ENCODE assay signal across 9 mouse cellular contexts in genomic region chr7:143408615-143409021, GRCm38 (mm10). TPM values are rescaled to one million over a fixed set of nuclear protein-coding genes. Genes with fewer than 3 reads are reported as not detected.
DNase-seq lines count a peak whose midpoint lies in the region; ATAC-seq and TF ChIP-seq lines count a peak whose summit lies in the region.
"Had no signal": no experiment of that assay in that cellular context is flagged by ENCODE, and none has a peak within 500 bp of the region (broad histone marks: within the 10 kb centered on the region; RNA-seq: fewer than 3 reads in every experiment).

No protein-coding gene starts in this region.

- DNase-seq in adrenal gland, postnatal 14 days: peak; percentile 76
- no peak for DNase-seq in adrenal gland, adult 8-10 months
- DNase-seq in hindbrain, embryonic 14.5 days (ENCODE audit: low spot score): no peak
- DNase-seq in layer of hippocampus, postnatal 36 days: no peak

- TF ChIP-seq POLR2A in embryonic fibroblast, embryonic 13.5 days (IDR thresholded peaks at IDR 0.05; ENCODE audit: low read depth, low read length): no peak

- 0 out of 2 replicates have a peak, but pooled peaks cover 6% of the 10 kb centered on the region for H3K4me1 ChIP-seq in embryonic fibroblast, embryonic 13.5 days (ENCODE audit: control insufficient read depth, insufficient read depth, low read length)
- H3K4me1 ChIP-seq in hindbrain, embryonic 14.5 days (replicated peaks; ENCODE audit: control insufficient read depth, insufficient read depth, low read length): peaks cover 13% of the 10 kb centered on the region; the same call in 1 of the 2 replicates
- peaks cover 6% of the 10 kb centered on the region; the same call in 1 of the 2 replicates for H3K4me1 ChIP-seq in neural tube, embryonic 14.5 days (ENCODE audit: control insufficient read depth, insufficient read depth, low read length)
- peaks cover 2% of the 10 kb centered on the region; the same call in 1 of the 2 replicates for H3K4me1 ChIP-seq in kidney, embryonic 14.5 days (ENCODE audit: control insufficient read depth, insufficient read depth, low read length)

- WGBS in hindbrain, embryonic 14.5 days: 40% methylated on average over 13 of the region's 13 CpGs
- whole genome bisulfite sequencing in neural tube, embryonic 14.5 days: 37% methylated on average over 13 of the region's 13 CpGs
- 61% methylated on average over 13 of the region's 13 CpGs for WGBS in kidney, embryonic 14.5 days

- no peaks in the 10 kb centered on the region for H3K9me3 ChIP-seq in hindbrain, embryonic 14.5 days (ENCODE audit: control insufficient read depth, low read length)
- no peaks in the 10 kb centered on the region for H3K9me3 ChIP-seq in neural tube, embryonic 14.5 days (ENCODE audit: control insufficient read depth, low read length)
- H3K9me3 ChIP-seq in kidney, embryonic 14.5 days (ENCODE audit: control insufficient read depth, low read length): no peaks in the 10 kb centered on the region
- H3K9me3 ChIP-seq: midbrain, embryonic 13.5 days had no signal

- no peak overlapping the region for H3K4me3 ChIP-seq in embryonic fibroblast, embryonic 13.5 days (ENCODE audit: insufficient read depth, low read length)
- H3K4me3 ChIP-seq in hindbrain, embryonic 14.5 days (replicated peaks; ENCODE audit: low read length): no peak overlapping the region
- H3K4me3 ChIP-seq in neural tube, embryonic 14.5 days (ENCODE audit: low read depth, low read length): no peak overlapping the region
- no peak overlapping the region for H3K4me3 ChIP-seq in kidney, embryonic 14.5 days (ENCODE audit: low read length)
- H3K4me3 ChIP-seq: midbrain, embryonic 13.5 days had no signal

- H3K4me2 ChIP-seq in hindbrain, embryonic 14.5 days (replicated peaks): no peak overlapping the region
- H3K4me2 ChIP-seq in neural tube, embryonic 14.5 days (ENCODE audit: low read depth, low read length): no peak overlapping the region
- no peak overlapping the region for H3K4me2 ChIP-seq in kidney, embryonic 14.5 days (replicated peaks; ENCODE audit: low read depth, low read length)
- H3K4me2 ChIP-seq: midbrain, embryonic 13.5 days had no signal

- no peaks in the 10 kb centered on the region for H3K27me3 ChIP-seq in hindbrain, embryonic 14.5 days (ENCODE audit: control insufficient read depth, insufficient read depth, low read length)
- H3K27me3 ChIP-seq in neural tube, embryonic 14.5 days (ENCODE audit: control insufficient read depth, insufficient read depth, low read length): no peaks in the 10 kb centered on the region
- H3K27me3 ChIP-seq in kidney, embryonic 14.5 days (ENCODE audit: control insufficient read depth, insufficient read depth, low read length): no peaks in the 10 kb centered on the region
- H3K27me3 ChIP-seq: midbrain, embryonic 13.5 days had no signal

- no peak for TF ChIP-seq CTCF in embryonic fibroblast, embryonic 13.5 days (IDR thresholded peaks at IDR 0.05; ENCODE audit: borderline replicate concordance, insufficient read depth, low read length)

- no peak overlapping the region for H3K9ac ChIP-seq in hindbrain, embryonic 14.5 days
- H3K9ac ChIP-seq in neural tube, embryonic 14.5 days (replicated peaks; ENCODE audit: low read depth, low read length): no peak overlapping the region
- no peak overlapping the region for H3K9ac ChIP-seq in kidney, embryonic 14.5 days (ENCODE audit: low read depth, low read length)
- H3K9ac ChIP-seq: midbrain, embryonic 13.5 days had no signal

- no peaks in the 10 kb centered on the region for H3K36me3 ChIP-seq in hindbrain, embryonic 14.5 days (replicated peaks; ENCODE audit: control insufficient read depth, insufficient read depth)
- no peaks in the 10 kb centered on the region for H3K36me3 ChIP-seq in neural tube, embryonic 14.5 days (ENCODE audit: control insufficient read depth, insufficient read depth, low read length)
- H3K36me3 ChIP-seq in kidney, embryonic 14.5 days (ENCODE audit: control insufficient read depth, insufficient read depth, low read length): no peaks in the 10 kb centered on the region
- H3K36me3 ChIP-seq: midbrain, embryonic 13.5 days had no signal

- ATAC-seq in hindbrain, embryonic 14.5 days (ENCODE audit: low FRiP score): peak; percentile 37; the same call in 1 of the 2 replicates
- ATAC-seq in neural tube, embryonic 14.5 days (ENCODE audit: low read depth): peak; percentile 66; the same call in 1 of the 2 replicates
- ATAC-seq in kidney, embryonic 14.5 days (ENCODE audit: low FRiP score, low TSS enrichment): no peak
- ATAC-seq in inflammation-experienced regulatory T-cells, adult 6 months: no peak
- ATAC-seq: midbrain, embryonic 13.5 days had no signal

- 0 out of 2 replicates have a peak overlapping the region, but pooled peaks have one; percentile 3 for H3K27ac ChIP-seq in embryonic fibroblast, embryonic 13.5 days (ENCODE audit: insufficient read depth, low read length)
- H3K27ac ChIP-seq in hindbrain, embryonic 14.5 days: no peak overlapping the region
- H3K27ac ChIP-seq in neural tube, embryonic 14.5 days (ENCODE audit: low read depth, low read length): no peak overlapping the region
- H3K27ac ChIP-seq in kidney, embryonic 14.5 days (ENCODE audit: low read depth, low read length): no peak overlapping the region; the same call in 1 of the 2 replicates
- H3K27ac ChIP-seq: midbrain, embryonic 13.5 days had no signal

RNA-seq across cellular contexts. Expression of gene Cdkn1c, which starts 52.2 kb away (rescaled TPM):
- 321 and 419 TPM in 2 replicates for total RNA-seq in adrenal gland, postnatal 14 days (2021)
- 1,000 to 10,000 TPM in 1 of 4 experiments, 100 to 1,000 TPM in 3; 211 to 1,262 (median 590) TPM for total RNA-seq in adrenal gland, adult 8-10 months (2022)
- 23.8 and 173 TPM in 2 replicates for polyA plus RNA-seq in embryonic fibroblast, embryonic 13.5 days (2011; ENCODE audit: insufficient read length, low read depth, missing spikeins)
- polyA plus RNA-seq in hindbrain, embryonic 14.5 days (2014; fragmentation: Nextera tagmentation; extraction: Ambion mirVana): 293 and 336 TPM in 2 replicates
- 252 and 338 TPM in 2 replicates for polyA plus RNA-seq in neural tube, embryonic 14.5 days (2014; fragmentation: Nextera tagmentation; extraction: Ambion mirVana)
- 1 to 10 TPM; 3.6 to 6.7 TPM for total RNA-seq in layer of hippocampus, postnatal 36 days (2021)
- 1,196 and 1,506 TPM in 2 replicates for polyA plus RNA-seq in kidney, embryonic 14.5 days (2014; fragmentation: Nextera tagmentation; extraction: Ambion mirVana)
- polyA plus RNA-seq in inflammation-experienced regulatory T-cells, adult 6 months (2017; shearing (Covaris generic)): under 1 TPM in 2 of 3 experiments, not detected in 1; 0.25 to 0.64 TPM

Comparison
In these comparisons a context has a peak if more than half of its experiments do, and no peak if none do; other contexts are left out.
1. ATAC-seq: peak in hindbrain, embryonic 14.5 days (single experiment) and neural tube, embryonic 14.5 days (single experiment); none in kidney, embryonic 14.5 days (single experiment) and inflammation-experienced regulatory T-cells, adult 6 months (single experiment).
2. RNA of gene Cdkn1c, which starts 52.2 kb away (polyA plus RNA-seq): 1,196 to 1,506 TPM in kidney, embryonic 14.5 days, 293 to 336 TPM in hindbrain, embryonic 14.5 days, 252 to 338 TPM in neural tube, embryonic 14.5 days and 23.8 to 173 TPM in embryonic fibroblast, embryonic 13.5 days; 0.25 to 0.64 TPM in inflammation-experienced regulatory T-cells, adult 6 months; every median in the first group is over 10 times any median in the second.